Mouse (Mus musculus) R1 (cell line): ENCODE results near the gene Timm17b.

Experiments used
- DNase-seq: peaks from one replicate; pipeline ENCODE4 v3.0.0-alpha.2; 2018; ENCODE audit warnings: low read depth, low spot score

Gene Timm17b

GRCm38 (mm10) chrX:7919601-7920383 is 20.6 kb downstream of the Timm17b start, which contains the start of gene Pcsk1n:
Gene Pcsk1n (plus strand): TSS chrX:7919822.
- peak; percentile 89 for DNase-seq

- peak; percentile 36 for DNase-seq
Measured at GRCm38 (mm10) chrX:7922032-7922431, 22.9 kb downstream of the Timm17b start.

GRCm38 (mm10) chrX:7926266-7926665 is 27.1 kb downstream of the Timm17b start:
- peak; percentile 93 for DNase-seq

- peak; percentile 92 for DNase-seq
Measured at GRCm38 (mm10) chrX:7927116-7927515, 28.0 kb downstream of the Timm17b start.

GRCm38 (mm10) chrX:7928270-7928790 is 29.2 kb downstream of the Timm17b start, which contains the start of gene Eras:
Gene Eras (minus strand): TSS chrX:7928607.
- DNase-seq = peak; percentile 88

- DNase-seq = peak; percentile 63
Measured at GRCm38 (mm10) chrX:7936874-7937273, 37.7 kb downstream of the Timm17b start.

GRCm38 (mm10) chrX:7937667-7938066 is 38.5 kb downstream of the Timm17b start:
- DNase-seq = no peak

- DNase-seq = no peak
Measured at GRCm38 (mm10) chrX:7945618-7946017, 46.5 kb downstream of the Timm17b start.

DNA sequence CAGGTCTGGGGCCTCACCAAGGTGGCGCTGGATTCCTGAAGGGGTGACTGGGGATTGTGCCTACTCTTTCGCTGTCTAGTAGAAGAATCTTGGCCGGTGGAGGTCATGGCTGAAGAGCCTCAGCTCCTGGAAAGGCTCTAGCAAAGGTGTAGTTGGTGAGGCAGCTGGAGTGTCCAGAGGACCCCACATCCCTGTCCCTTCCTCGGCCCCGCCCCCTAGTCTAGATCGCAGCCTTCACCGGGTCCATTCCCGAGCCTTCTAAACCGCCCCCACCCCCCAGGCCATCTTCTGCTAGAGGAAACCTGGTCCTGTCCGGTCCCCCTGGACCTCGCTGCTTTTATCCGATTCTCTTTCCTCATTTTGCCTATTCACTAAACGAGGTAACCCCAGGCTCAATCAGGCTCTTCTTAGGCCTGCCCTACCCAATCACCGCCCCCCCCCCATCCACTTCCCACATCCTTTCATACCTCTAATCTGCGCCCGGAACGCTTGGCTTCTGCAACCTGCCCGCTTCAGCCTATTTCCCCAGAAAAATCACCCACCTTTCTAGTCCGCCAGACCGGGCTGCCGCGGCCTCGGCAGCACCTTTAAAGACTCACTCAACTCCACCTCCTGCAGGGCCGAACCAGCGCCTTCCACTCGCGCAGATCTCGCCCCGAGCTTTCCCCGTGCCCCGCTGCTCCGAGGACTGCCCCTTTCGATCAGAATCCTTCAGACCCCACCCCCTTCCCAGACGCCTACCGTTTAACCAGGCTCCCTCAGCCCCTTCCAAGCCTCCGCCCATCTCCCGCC is 48.1 kb downstream of the Timm17b start, which contains the start of gene Hdac6:
Hdac6 (minus strand) TSS at position 782 of the 792 bp plus-strand sequence.
- DNase-seq = no peak

DNA sequence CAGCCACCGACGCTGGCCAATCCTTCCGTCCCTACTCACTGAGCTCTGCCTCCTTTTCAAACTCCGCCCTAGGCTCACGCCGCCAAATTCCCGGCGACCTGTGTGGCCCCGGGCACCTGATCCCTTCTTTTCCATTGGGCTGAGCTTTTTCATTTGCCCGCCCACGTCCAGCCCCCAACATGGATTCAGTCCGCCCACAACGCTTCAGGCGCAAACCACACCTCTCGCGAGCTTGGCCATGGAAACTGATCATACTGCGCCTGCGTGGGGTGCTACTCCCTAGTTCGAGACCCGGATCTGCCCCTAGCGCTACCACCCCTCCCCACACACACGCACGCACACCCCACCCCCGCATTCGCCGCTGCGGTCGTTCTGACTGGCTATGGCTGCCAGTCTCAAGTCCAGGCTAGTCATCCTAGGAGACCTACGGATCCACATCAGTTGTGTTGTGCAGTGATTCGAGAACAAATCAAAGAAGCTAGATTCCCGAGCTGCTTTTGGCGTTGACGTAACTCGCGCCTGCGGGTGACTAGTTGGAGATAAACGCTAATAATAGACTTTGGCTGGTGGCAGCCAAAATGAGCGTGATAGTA is 48.8 kb downstream of the Timm17b start:
- peak; percentile 98 for DNase-seq

DNA sequence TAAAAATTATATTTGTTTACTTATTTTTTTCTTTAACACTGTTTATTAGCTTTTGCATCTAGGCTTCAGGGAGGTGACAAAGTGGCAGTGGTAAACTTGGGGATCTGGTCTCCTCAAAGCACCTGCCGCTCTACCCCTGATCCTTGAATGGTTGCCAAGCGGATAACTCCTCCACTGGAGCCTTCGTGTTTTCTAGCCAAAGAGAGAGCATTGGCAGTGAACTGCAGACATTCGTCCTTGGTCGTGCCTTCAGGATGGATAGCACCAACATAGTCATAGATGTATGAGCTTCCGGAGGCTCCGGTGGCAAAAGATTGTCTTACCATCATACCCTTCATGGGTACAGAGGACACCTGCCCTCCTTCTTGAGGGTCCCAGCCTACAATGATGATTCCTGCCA is 50.9 kb downstream of the Timm17b start:
- no peak for DNase-seq
